Mouse (Mus musculus): ENCODE measurements around the gene Tfap2a. TPM values are rescaled to one million over a fixed set of nuclear protein-coding genes. Genes with fewer than 3 reads are reported as not detected.

Tfap2a gene
- total and polyA plus RNA-seq, 2 experiments from 2014 or later = 0.69 TPM; not detected in 1

DNA sequence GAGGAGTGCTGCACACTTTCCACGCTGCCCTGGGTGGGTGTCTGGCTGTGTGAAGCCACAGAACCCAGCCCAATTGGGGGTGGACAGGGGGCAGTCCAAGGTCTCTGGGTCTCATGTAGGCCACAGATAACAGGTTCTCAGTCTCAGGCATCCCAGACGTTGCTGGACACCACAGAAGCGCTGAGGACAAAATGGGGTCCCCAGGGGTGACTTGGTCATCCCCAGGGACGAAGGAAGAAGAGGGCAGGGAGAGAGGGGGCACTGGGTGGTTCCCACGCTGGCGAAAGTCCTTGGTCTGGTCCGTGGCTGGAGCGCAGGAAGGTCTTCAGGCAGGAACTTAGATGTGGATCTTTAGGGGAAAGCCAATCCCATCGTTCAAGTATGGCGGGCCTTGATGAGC, 13.7 kb upstream of the Tfap2a start:
- Histone ChIP-seq H3K4me1 (ENCODE audit: control insufficient read depth, insufficient read depth) (0 out of 2 replicates have a peak, but pooled peaks cover 3% of the 10 kb centered on the region), H3K27ac (ENCODE audit: low read depth) (no peak overlapping the region), H3K9ac (replicated peaks; ENCODE audit: low read depth, low read length) (no peak overlapping the region), H3K9me3 (replicated peaks; ENCODE audit: control insufficient read depth, low read length) (no peaks in the 10 kb centered on the region), H3K4me3 (ENCODE audit: low read depth, low read length) (no peak overlapping the region), H3K4me2 (ENCODE audit: low read depth, low read length) (no peak overlapping the region), H3K36me3 (replicated peaks; ENCODE audit: control insufficient read depth, insufficient read depth, low read length) (no peaks in the 10 kb centered on the region), H3K27me3 (ENCODE audit: control insufficient read depth, insufficient read depth, low read length) (0 out of 2 replicates have a peak, but pooled peaks cover 9% of the 10 kb centered on the region)
- WGBS = 81% methylated on average over 10 of the region's 10 CpGs
- TF ChIP-seq CTCF (IDR thresholded peaks at IDR 0.05; ENCODE audit: low read depth) (no peak), EP300 (IDR thresholded peaks at IDR 0.05; ENCODE audit: low read depth) (no peak)
- ATAC-seq (ENCODE audit: insufficient read depth, low read depth) (no peak), DNase-seq (ENCODE audit: low spot score) (no peak)

GRCm38 (mm10) chr13:40749603-40749905, 11.4 kb upstream of the Tfap2a start:
- Histone ChIP-seq H3K4me3 (ENCODE audit: low read depth, low read length) (0 out of 2 replicates have a peak overlapping the region, but pooled peaks have one; percentile 9), H3K4me1 (ENCODE audit: control insufficient read depth, insufficient read depth) (0 out of 2 replicates have a peak, but pooled peaks cover 4% of the 10 kb centered on the region), H3K27ac (ENCODE audit: low read depth) (no peak overlapping the region), H3K9me3 (replicated peaks; ENCODE audit: control insufficient read depth, low read length) (no peaks in the 10 kb centered on the region), H3K4me2 (ENCODE audit: low read depth, low read length) (peak overlapping the region; percentile 52), H3K9ac (replicated peaks; ENCODE audit: low read depth, low read length) (no peak overlapping the region), H3K36me3 (replicated peaks; ENCODE audit: control insufficient read depth, insufficient read depth, low read length) (no peaks in the 10 kb centered on the region), H3K27me3 (ENCODE audit: control insufficient read depth, insufficient read depth, low read length) (peaks cover 30% of the 10 kb centered on the region)
- TF ChIP-seq CTCF (IDR thresholded peaks at IDR 0.05; ENCODE audit: low read depth) (no peak), EP300 (IDR thresholded peaks at IDR 0.05; ENCODE audit: low read depth) (no peak)
- no peak for ATAC-seq (ENCODE audit: insufficient read depth, low read depth)
- 39% methylated on average over 9 of the region's 9 CpGs for WGBS
- DNase-seq (ENCODE audit: low spot score) = no peak

- H3K4me1 ChIP-seq (ENCODE audit: control insufficient read depth, insufficient read depth) = 0 out of 2 replicates have a peak, but pooled peaks cover 6% of the 10 kb centered on the region
- no peaks in the 10 kb centered on the region for H3K36me3 ChIP-seq (replicated peaks; ENCODE audit: control insufficient read depth, insufficient read depth, low read length)
- no peak for ATAC-seq (ENCODE audit: insufficient read depth, low read depth)
- H3K4me3 ChIP-seq (ENCODE audit: low read depth, low read length) = 0 out of 2 replicates have a peak overlapping the region, but pooled peaks have one; percentile 9
- no peaks in the 10 kb centered on the region for H3K9me3 ChIP-seq (replicated peaks; ENCODE audit: control insufficient read depth, low read length)
- peaks cover 36% of the 10 kb centered on the region for H3K27me3 ChIP-seq (ENCODE audit: control insufficient read depth, insufficient read depth, low read length)
- DNase-seq (ENCODE audit: low spot score) = peak; percentile 55
- H3K9ac ChIP-seq (replicated peaks; ENCODE audit: low read depth, low read length) = no peak overlapping the region
- WGBS = 12% methylated on average over 19 of the region's 19 CpGs
- TF ChIP-seq EP300 (IDR thresholded peaks at IDR 0.05; ENCODE audit: low read depth) (no peak), CTCF (IDR thresholded peaks at IDR 0.05; ENCODE audit: low read depth) (peak; percentile 61)
- H3K4me2 ChIP-seq (ENCODE audit: low read depth, low read length) = peak overlapping the region; percentile 52
- H3K27ac ChIP-seq (ENCODE audit: low read depth) = no peak overlapping the region
Measured at GRCm38 (mm10) chr13:40748785-40749602, 10.8 kb upstream of the Tfap2a start.

DNA sequence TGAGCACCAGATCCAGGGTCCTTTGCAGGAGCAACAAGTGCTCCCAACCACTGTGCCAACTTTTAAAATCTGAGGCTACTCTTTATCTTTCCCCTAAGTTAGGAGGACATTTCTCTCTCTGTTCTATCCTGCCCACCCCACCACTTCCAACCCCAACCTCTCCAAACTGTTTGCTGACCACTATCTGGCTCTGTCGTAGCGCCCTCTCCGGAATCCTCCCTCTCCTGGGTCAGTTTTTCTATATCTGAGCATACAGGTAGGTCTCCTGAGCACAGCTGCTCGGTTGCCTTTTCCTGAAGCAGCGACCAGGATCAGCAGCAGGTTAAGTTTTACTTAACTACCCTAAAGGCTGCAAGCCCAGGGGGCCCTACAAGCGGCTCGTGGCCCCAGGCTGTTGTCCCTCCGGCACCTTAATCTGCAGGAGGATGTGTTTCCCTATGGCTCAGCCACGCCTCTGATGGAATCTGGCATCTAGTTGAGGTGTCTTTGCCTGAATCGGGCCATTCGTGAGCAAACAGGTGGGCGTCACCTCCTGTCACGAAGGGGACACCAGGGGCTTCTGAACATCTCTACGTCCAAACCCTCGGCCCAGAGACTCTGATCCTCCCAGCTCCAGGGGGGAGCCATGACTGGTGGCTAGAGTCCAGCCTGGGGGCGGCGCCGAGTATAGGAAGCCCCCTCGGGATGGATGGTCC, 6.1 kb upstream of the Tfap2a start:
- H3K4me1 ChIP-seq (ENCODE audit: control insufficient read depth, insufficient read depth) = 0 out of 2 replicates have a peak, but pooled peaks cover 4% of the 10 kb centered on the region
- TF ChIP-seq EP300 (IDR thresholded peaks at IDR 0.05; ENCODE audit: low read depth) = no peak
- TF ChIP-seq CTCF (IDR thresholded peaks at IDR 0.05; ENCODE audit: low read depth) = no peak
- no peak overlapping the region; the same call in 1 of the 2 replicates for H3K4me2 ChIP-seq (ENCODE audit: low read depth, low read length)
- peaks cover 83% of the 10 kb centered on the region for H3K27me3 ChIP-seq (ENCODE audit: control insufficient read depth, insufficient read depth, low read length)
- H3K9me3 ChIP-seq (replicated peaks; ENCODE audit: control insufficient read depth, low read length) = no peaks in the 10 kb centered on the region
- under 1% methylated on average over 19 of the region's 19 CpGs for WGBS
- no peak overlapping the region for H3K9ac ChIP-seq (replicated peaks; ENCODE audit: low read depth, low read length)
- H3K36me3 ChIP-seq (replicated peaks; ENCODE audit: control insufficient read depth, insufficient read depth, low read length) = no peaks in the 10 kb centered on the region
- no peak overlapping the region for H3K27ac ChIP-seq (ENCODE audit: low read depth)
- peak overlapping the region; percentile 20 for H3K4me3 ChIP-seq (ENCODE audit: low read depth, low read length)
- DNase-seq (ENCODE audit: low spot score) (no peak), ATAC-seq (ENCODE audit: insufficient read depth, low read depth) (no peak)

DNA sequence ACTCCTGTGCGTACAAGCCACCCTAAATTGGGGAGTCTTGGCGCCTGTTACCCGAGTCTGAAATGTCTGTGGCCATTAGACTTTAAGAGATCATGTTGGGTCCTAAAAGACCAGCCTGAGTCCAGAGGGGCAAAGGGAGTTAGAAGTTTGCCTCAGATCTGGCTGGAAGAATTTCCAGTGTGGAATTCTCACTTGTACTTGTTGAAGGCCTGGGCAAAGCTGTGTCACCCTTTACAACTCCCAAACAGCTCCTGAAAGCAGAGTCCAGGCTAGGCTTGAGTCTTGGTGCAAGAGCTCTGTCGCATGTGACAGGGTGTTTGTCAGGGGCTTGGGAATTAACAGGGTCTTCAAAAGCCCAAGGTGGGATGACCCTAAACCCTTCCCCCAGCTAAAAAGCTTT, 5.0 kb upstream of the Tfap2a start:
- TF ChIP-seq CTCF (IDR thresholded peaks at IDR 0.05; ENCODE audit: low read depth) (no peak), EP300 (IDR thresholded peaks at IDR 0.05; ENCODE audit: low read depth) (no peak)
- Histone ChIP-seq H3K27me3 (ENCODE audit: control insufficient read depth, insufficient read depth, low read length) (peaks cover 86% of the 10 kb centered on the region), H3K9ac (replicated peaks; ENCODE audit: low read depth, low read length) (no peak overlapping the region), H3K4me1 (ENCODE audit: control insufficient read depth, insufficient read depth) (0 out of 2 replicates have a peak, but pooled peaks cover 4% of the 10 kb centered on the region), H3K36me3 (replicated peaks; ENCODE audit: control insufficient read depth, insufficient read depth, low read length) (no peaks in the 10 kb centered on the region), H3K27ac (ENCODE audit: low read depth) (no peak overlapping the region), H3K4me2 (ENCODE audit: low read depth, low read length) (no peak overlapping the region), H3K4me3 (ENCODE audit: low read depth, low read length) (no peak overlapping the region), H3K9me3 (replicated peaks; ENCODE audit: control insufficient read depth, low read length) (no peaks in the 10 kb centered on the region)
- 25% methylated on average over 4 of the region's 4 CpGs for WGBS
- ATAC-seq (ENCODE audit: insufficient read depth, low read depth) = no peak
- no peak for DNase-seq (ENCODE audit: low spot score)

Measured in heart, postnatal 0 days (tissue).